Mouse (Mus musculus) C2C12 (cell line): Measurements from ENCODE around the gene Krt83.

Source experiments
- CEBPB ChIP-seq: IDR thresholded peaks from one replicate; pipeline ENCODE4 v1.6.1; 2011; ENCODE audit warnings: low read depth, mild to moderate bottlenecking, control low read depth, moderate library complexity
- CTCF ChIP-seq: IDR thresholded peaks from one replicate; pipeline ENCODE4 v1.5.1; 2011; ENCODE audit not compliant: control insufficient read depth, insufficient read depth, insufficient read length
- FOSL1 ChIP-seq: IDR thresholded peaks from one replicate; pipeline ENCODE4 v1.8.0; 2011; ENCODE audit warnings: mild to moderate bottlenecking, low read length; ENCODE audit not compliant: poor library complexity, insufficient read depth, severe bottlenecking
- MAX ChIP-seq: IDR thresholded peaks from one replicate; pipeline ENCODE4 v1.6.1; 2011; ENCODE audit warnings: mild to moderate bottlenecking, control low read depth
- MYOG ChIP-seq: IDR thresholded peaks from one replicate; pipeline ENCODE4 v1.6.1; 2011; ENCODE audit not compliant: control insufficient read depth, insufficient read length; ENCODE audit errors: extremely low read depth
- USF1 ChIP-seq: IDR thresholded peaks from one replicate; pipeline ENCODE4 v1.6.1; 2011; ENCODE audit warnings: low read depth, mild to moderate bottlenecking, control low read depth, moderate library complexity

GRCm38 (mm10) chr15:101494203-101494602 is 2.9 kb upstream of the Krt83 start:
- no peak for TF ChIP-seq CTCF
- TF ChIP-seq MAX, result no peak
- no peak for TF ChIP-seq MYOG
- TF ChIP-seq USF1, result no peak
- TF ChIP-seq CEBPB, result no peak
- no peak for TF ChIP-seq FOSL1
